Mouse (Mus musculus) liver, embryonic 12.5 days (tissue): ENCODE data around the gene Slc10a7. TPM values are rescaled to one million over a fixed set of nuclear protein-coding genes. Genes with fewer than 3 reads are reported as not detected.

ENCODE experiments used
- ATAC-seq: fragments of 200-750 bp; cut with Nextera tagmentation; 2 replicates; pipeline ENCODE4 v1.8.0; 2017; ENCODE audit warnings: moderate number of reproducible peaks, mild to moderate bottlenecking, moderate library complexity
- H3K27ac ChIP-seq: fragments of 300-500 bp; sonication (generic); 2 replicates; pipeline ENCODE4 v1.5.1; 2016; ENCODE audit warnings: mild to moderate bottlenecking
- H3K27me3 ChIP-seq: fragments of 300-500 bp; sonication (generic); replicated peaks from 2 replicates; pipeline ENCODE4 v1.6.1; 2016; ENCODE audit warnings: mild to moderate bottlenecking, moderate library complexity
- H3K36me3 ChIP-seq: fragments of 300-500 bp; sonication (generic); 2 replicates; pipeline ENCODE4 v1.6.1; 2016; ENCODE audit warnings: mild to moderate bottlenecking, moderate library complexity
- H3K4me1 ChIP-seq: fragments of 300-500 bp; sonication (generic); 2 replicates; pipeline ENCODE4 v1.6.1; 2016
- H3K4me2 ChIP-seq: fragments of 300-500 bp; sonication (generic); 2 replicates; pipeline ENCODE4 v1.6.1; 2016; ENCODE audit warnings: mild to moderate bottlenecking, moderate library complexity
- H3K4me3 ChIP-seq: fragments of 300-500 bp; sonication (generic); 2 replicates; pipeline ENCODE4 v1.5.1; 2016; ENCODE audit warnings: mild to moderate bottlenecking, moderate library complexity
- H3K9ac ChIP-seq: fragments of 300-500 bp; sonication (generic); 2 replicates; pipeline ENCODE4 v1.6.1; 2016; ENCODE audit warnings: mild to moderate bottlenecking, moderate library complexity
- H3K9me3 ChIP-seq: fragments of 300-500 bp; sonication (generic); replicated peaks from 2 replicates; pipeline ENCODE4 v1.6.1; 2016; ENCODE audit warnings: mild to moderate bottlenecking, moderate library complexity
- WGBS: fragments of 180-500 bp; shearing (Covaris S2); methylation state at CpG from one replicate; pipeline ENCODE4 v1.1.7; 2016; ENCODE audit not compliant: insufficient replicate concordance; 5-methylcytosine and 5-hydroxymethylcytosine counted together
- polyA plus RNA-seq: library from polyadenylated mRNA; unstranded; fragments of >200 nt; fragmentation: Nextera tagmentation; extraction: Ambion mirVana; gene quantifications from 2 replicates; pipeline ENCODE4 v1.2.1, GENCODE M21; 2016

Gene Slc10a7
- polyA plus RNA-seq, 1 experiment from 2014 or later, result 9.1 TPM

- no peaks in the 10 kb centered on the region for H3K27me3 ChIP-seq
- H3K9me3 ChIP-seq, result no peaks in the 10 kb centered on the region
- WGBS, result 80% methylated on average over 2 of the region's 2 CpGs
- H3K36me3 ChIP-seq, result peaks cover 7% of the 10 kb centered on the region; the same call in 1 of the 2 replicates
- H3K4me1 ChIP-seq, result no peaks in the 10 kb centered on the region
- no peak for ATAC-seq
- H3K4me2 ChIP-seq, result no peak overlapping the region
- no peak overlapping the region for H3K9ac ChIP-seq
- H3K27ac ChIP-seq, result no peak overlapping the region
- H3K4me3 ChIP-seq, result no peak overlapping the region
Observed at GRCm38 (mm10) chr8:78550752-78551134, 41.6 kb downstream of the Slc10a7 start.

- Histone ChIP-seq H3K9ac (no peak overlapping the region), H3K27ac (no peak overlapping the region), H3K4me3 (no peak overlapping the region), H3K36me3 (peaks cover 21% of the 10 kb centered on the region), H3K4me2 (no peak overlapping the region), H3K27me3 (no peaks in the 10 kb centered on the region), H3K9me3 (no peaks in the 10 kb centered on the region), H3K4me1 (no peaks in the 10 kb centered on the region)
- no peak for ATAC-seq
- WGBS, result 76% methylated on average over 4 of the region's 4 CpGs
Observed at GRCm38 (mm10) chr8:78555817-78556216, 46.7 kb downstream of the Slc10a7 start.

- Histone ChIP-seq H3K9me3 (peaks cover 4% of the 10 kb centered on the region; the same call in 1 of the 2 replicates), H3K27ac (no peak overlapping the region), H3K9ac (no peak overlapping the region), H3K4me3 (no peak overlapping the region), H3K4me1 (no peaks in the 10 kb centered on the region), H3K36me3 (peaks cover 25% of the 10 kb centered on the region), H3K4me2 (no peak overlapping the region), H3K27me3 (no peaks in the 10 kb centered on the region)
- no peak for ATAC-seq
- 75% methylated on average over 11 of the region's 11 CpGs for WGBS
Observed at GRCm38 (mm10) chr8:78556773-78557434, 47.8 kb downstream of the Slc10a7 start.

- no peak overlapping the region for H3K9ac ChIP-seq
- H3K4me2 ChIP-seq, result no peak overlapping the region
- H3K4me3 ChIP-seq, result no peak overlapping the region
- no peak overlapping the region for H3K27ac ChIP-seq
- H3K9me3 ChIP-seq, result peaks cover 4% of the 10 kb centered on the region; the same call in 1 of the 2 replicates
- H3K4me1 ChIP-seq, result no peaks in the 10 kb centered on the region
- no peak for ATAC-seq
- peaks cover 24% of the 10 kb centered on the region for H3K36me3 ChIP-seq
- no peaks in the 10 kb centered on the region for H3K27me3 ChIP-seq
- 86% methylated on average over 6 of the region's 6 CpGs for WGBS
Observed at GRCm38 (mm10) chr8:78561620-78562019, 52.5 kb downstream of the Slc10a7 start.

- no peak overlapping the region for H3K4me2 ChIP-seq
- H3K27me3 ChIP-seq, result no peaks in the 10 kb centered on the region
- peaks cover 24% of the 10 kb centered on the region for H3K36me3 ChIP-seq
- no peak for ATAC-seq
- no peaks in the 10 kb centered on the region for H3K4me1 ChIP-seq
- H3K4me3 ChIP-seq, result no peak overlapping the region
- H3K9me3 ChIP-seq, result peaks cover 4% of the 10 kb centered on the region; the same call in 1 of the 2 replicates
- H3K27ac ChIP-seq, result no peak overlapping the region
- WGBS, result 65% methylated on average over 2 of the region's 2 CpGs
- H3K9ac ChIP-seq, result no peak overlapping the region
Observed at GRCm38 (mm10) chr8:78563466-78564058, 54.4 kb downstream of the Slc10a7 start.

GRCm38 (mm10) chr8:78564200-78564599 is 55.1 kb downstream of the Slc10a7 start:
- no peak overlapping the region for H3K27ac ChIP-seq
- no peak overlapping the region for H3K4me2 ChIP-seq
- H3K27me3 ChIP-seq, result no peaks in the 10 kb centered on the region
- H3K4me1 ChIP-seq, result no peaks in the 10 kb centered on the region
- H3K36me3 ChIP-seq, result peaks cover 24% of the 10 kb centered on the region
- no peak overlapping the region for H3K9ac ChIP-seq
- ATAC-seq, result no peak
- H3K4me3 ChIP-seq, result no peak overlapping the region
- 83% methylated on average over 5 of the region's 5 CpGs for WGBS
- peaks cover 4% of the 10 kb centered on the region; the same call in 1 of the 2 replicates for H3K9me3 ChIP-seq

- Histone ChIP-seq H3K27me3 (no peaks in the 10 kb centered on the region), H3K4me1 (no peaks in the 10 kb centered on the region), H3K9ac (no peak overlapping the region), H3K4me3 (no peak overlapping the region), H3K36me3 (peaks cover 5% of the 10 kb centered on the region), H3K9me3 (no peaks in the 10 kb centered on the region), H3K27ac (no peak overlapping the region), H3K4me2 (no peak overlapping the region)
- no peak for ATAC-seq
- 76% methylated on average over 8 of the region's 8 CpGs for WGBS
Observed at GRCm38 (mm10) chr8:78568196-78568595, 59.0 kb downstream of the Slc10a7 start.

- ATAC-seq, result no peak
Observed at GRCm38 (mm10) chr8:78571528-78571927, 62.4 kb downstream of the Slc10a7 start.

GRCm38 (mm10) chr8:78574207-78574606 is 65.1 kb downstream of the Slc10a7 start:
- WGBS, result 87% methylated on average over 7 of the region's 7 CpGs
- H3K36me3 ChIP-seq, result no peaks in the 10 kb centered on the region
- no peaks in the 10 kb centered on the region for H3K27me3 ChIP-seq
- ATAC-seq, result no peak
- no peak overlapping the region for H3K9ac ChIP-seq
- no peak overlapping the region for H3K27ac ChIP-seq
- no peak overlapping the region for H3K4me3 ChIP-seq
- no peaks in the 10 kb centered on the region for H3K9me3 ChIP-seq
- no peaks in the 10 kb centered on the region for H3K4me1 ChIP-seq
- H3K4me2 ChIP-seq, result no peak overlapping the region

More at GRCm38 (mm10) chr8:78571528-78571927, 62.4 kb downstream of the Slc10a7 start:
- no peak overlapping the region for H3K27ac ChIP-seq
- H3K9me3 ChIP-seq, result no peaks in the 10 kb centered on the region
- no peak overlapping the region for H3K9ac ChIP-seq
- H3K36me3 ChIP-seq, result no peaks in the 10 kb centered on the region
- H3K4me3 ChIP-seq, result no peak overlapping the region
- WGBS, result 82% methylated on average over 9 of the region's 9 CpGs
- H3K4me2 ChIP-seq, result no peak overlapping the region
- H3K4me1 ChIP-seq, result no peaks in the 10 kb centered on the region
- H3K27me3 ChIP-seq, result no peaks in the 10 kb centered on the region

GRCm38 (mm10) chr8:78577569-78577968 is 68.4 kb downstream of the Slc10a7 start:
- ATAC-seq, result no peak
- H3K27me3 ChIP-seq, result no peaks in the 10 kb centered on the region
- WGBS, result 77% methylated on average over 10 of the region's 10 CpGs

GRCm38 (mm10) chr8:78578036-78578435 is 68.9 kb downstream of the Slc10a7 start:
- 89% methylated on average over 3 of the region's 3 CpGs for WGBS
- no peaks in the 10 kb centered on the region for H3K36me3 ChIP-seq
- no peak overlapping the region for H3K4me3 ChIP-seq
- no peaks in the 10 kb centered on the region for H3K4me1 ChIP-seq
- H3K9ac ChIP-seq, result no peak overlapping the region
- H3K4me2 ChIP-seq, result no peak overlapping the region
- no peak overlapping the region for H3K27ac ChIP-seq
- H3K27me3 ChIP-seq, result no peaks in the 10 kb centered on the region
- H3K9me3 ChIP-seq, result no peaks in the 10 kb centered on the region
- no peak for ATAC-seq

More at GRCm38 (mm10) chr8:78577569-78577968, 68.4 kb downstream of the Slc10a7 start:
- no peaks in the 10 kb centered on the region for H3K9me3 ChIP-seq
- H3K4me3 ChIP-seq, result no peak overlapping the region
- no peaks in the 10 kb centered on the region for H3K36me3 ChIP-seq
- H3K27ac ChIP-seq, result no peak overlapping the region
- H3K4me2 ChIP-seq, result no peak overlapping the region
- H3K4me1 ChIP-seq, result no peaks in the 10 kb centered on the region
- H3K9ac ChIP-seq, result no peak overlapping the region

GRCm38 (mm10) chr8:78584011-78584776 is 75.0 kb downstream of the Slc10a7 start:
- no peak overlapping the region for H3K9ac ChIP-seq
- H3K9me3 ChIP-seq, result no peaks in the 10 kb centered on the region
- WGBS, result 71% methylated on average over 5 of the region's 5 CpGs
- no peak overlapping the region for H3K4me3 ChIP-seq
- no peak for ATAC-seq
- H3K27me3 ChIP-seq, result no peaks in the 10 kb centered on the region
- H3K36me3 ChIP-seq, result no peaks in the 10 kb centered on the region
- no peak overlapping the region for H3K27ac ChIP-seq
- H3K4me1 ChIP-seq, result no peaks in the 10 kb centered on the region
- H3K4me2 ChIP-seq, result no peak overlapping the region
